Mouse (Mus musculus) kidney, embryonic 14.5 days (tissue): ENCODE data around the gene Zfp968. TPM values are rescaled to one million over a fixed set of nuclear protein-coding genes. Genes with fewer than 3 reads are reported as not detected.
"Not testable (repeated sequence)": the region's sequence is repeated elsewhere in the genome, so short reads cannot be mapped to it uniquely, and the experiment has no call there.

Experiments used
- ATAC-seq: fragments of 200-750 bp; cut with Nextera tagmentation; 2 replicates; pipeline ENCODE4 v1.8.0; 2017; ENCODE audit warnings: moderate number of reproducible peaks, mild to moderate bottlenecking, moderate TSS enrichment, moderate library complexity; ENCODE audit not compliant: low FRiP score, low TSS enrichment
- H3K27ac ChIP-seq: fragments of 300-500 bp; sonication (generic); 2 replicates; pipeline ENCODE4 v1.5.1; 2014; ENCODE audit warnings: low read depth, mild to moderate bottlenecking, low read length, moderate library complexity, mixed read lengths
- H3K27me3 ChIP-seq: fragments of 300-500 bp; sonication (generic); 2 replicates; pipeline ENCODE4 v1.6.1; 2014; ENCODE audit warnings: mild to moderate bottlenecking, low read length; ENCODE audit not compliant: control insufficient read depth, insufficient read depth
- H3K36me3 ChIP-seq: fragments of 300-500 bp; sonication (generic); 2 replicates; pipeline ENCODE4 v1.6.1; 2014; ENCODE audit warnings: low read length, mixed read lengths; ENCODE audit not compliant: control insufficient read depth, insufficient read depth
- H3K4me1 ChIP-seq: fragments of 300-500 bp; sonication (generic); 2 replicates; pipeline ENCODE4 v1.6.1; 2014; ENCODE audit warnings: low read length, mixed read lengths; ENCODE audit not compliant: control insufficient read depth, insufficient read depth
- H3K4me2 ChIP-seq: fragments of 300-500 bp; sonication (generic); replicated peaks from 2 replicates; pipeline ENCODE4 v1.6.1; 2014; ENCODE audit warnings: low read depth, mild to moderate bottlenecking, low read length
- H3K4me3 ChIP-seq: fragments of 300-500 bp; sonication (generic); 2 replicates; pipeline ENCODE4 v1.5.1; 2014; ENCODE audit warnings: mild to moderate bottlenecking, low read length
- H3K9ac ChIP-seq: fragments of 300-500 bp; sonication (generic); 2 replicates; pipeline ENCODE4 v1.6.1; 2014; ENCODE audit warnings: low read depth, mild to moderate bottlenecking, low read length, moderate library complexity
- H3K9me3 ChIP-seq: fragments of 300-500 bp; sonication (generic); 2 replicates; pipeline ENCODE4 v1.6.1; 2016; ENCODE audit warnings: low read length; ENCODE audit not compliant: control insufficient read depth
- WGBS: fragments of 180-500 bp; shearing (Covaris S2); extraction: QIAGEN DNeasy Blood & Tissue Kit; methylation state at CpG from one replicate; pipeline ENCODE4 v1.1.7; 2014; 5-methylcytosine and 5-hydroxymethylcytosine counted together
- polyA plus RNA-seq: library from polyadenylated mRNA; unstranded; fragments of >200 nt; fragmentation: Nextera tagmentation; extraction: Ambion mirVana; gene quantifications from 2 replicates; pipeline ENCODE4 v1.2.1, GENCODE M21; 2014

Zfp968 gene
- polyA plus RNA-seq: 4.8 and 5.7 TPM in 2 replicates

DNA sequence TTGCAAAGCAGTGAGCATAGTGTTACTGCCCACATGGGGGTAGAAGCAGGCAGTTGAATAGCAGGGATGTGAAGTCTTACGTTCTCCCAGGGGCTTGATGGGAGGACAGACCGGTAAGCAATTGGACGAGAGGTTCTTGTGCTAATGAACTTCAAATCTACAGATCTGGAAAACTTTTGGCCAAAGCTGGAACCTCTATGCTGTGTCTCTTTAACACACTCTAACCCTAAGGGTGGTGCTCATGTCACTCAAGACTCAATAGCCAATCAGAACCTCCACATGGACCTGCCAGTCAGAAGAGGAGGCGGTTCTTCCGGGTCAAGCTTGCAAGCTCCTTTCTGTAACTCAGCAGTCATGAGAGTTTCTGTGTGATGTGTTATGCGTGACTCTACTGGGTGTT lies at the start of gene Zfp968:
TSS of gene Zfp968 (plus strand) at position 301 of the 400 bp plus-strand sequence.
- H3K9ac ChIP-seq, H3K27me3 ChIP-seq, H3K27ac ChIP-seq, H3K4me2 ChIP-seq, H3K4me1 ChIP-seq, H3K4me3 ChIP-seq, ATAC-seq, H3K36me3 ChIP-seq, H3K9me3 ChIP-seq: not testable (repeated sequence)
- WGBS: no CpG with 5 or more reads among the region's 6 CpGs

DNA sequence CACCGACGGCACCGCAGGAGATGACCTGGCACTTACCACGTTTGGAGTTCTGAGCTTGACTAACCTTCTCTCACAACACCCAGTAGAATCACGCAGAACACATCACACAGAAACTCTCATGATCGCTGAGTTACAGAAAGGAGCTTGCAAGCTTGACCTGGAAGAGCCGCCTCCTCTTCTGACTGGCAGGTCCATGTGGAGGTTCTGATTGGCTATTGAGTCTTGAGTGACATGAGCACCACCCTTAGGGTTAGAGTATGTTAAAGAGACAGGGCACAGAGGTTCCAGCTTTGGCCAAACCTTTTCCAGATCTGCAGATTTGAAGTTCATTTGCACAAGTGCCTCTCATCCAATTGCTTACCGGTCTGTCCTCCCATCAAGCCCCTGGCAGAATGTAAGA lies 34.1 kb upstream of the Zfp968 start, which contains the start of gene Gm4631:
TSS of gene Gm4631 (minus strand) at position 101 of the 400 bp plus-strand sequence.
- not testable (repeated sequence) for H3K36me3 ChIP-seq, H3K4me2 ChIP-seq, ATAC-seq, H3K9ac ChIP-seq, H3K9me3 ChIP-seq, H3K4me3 ChIP-seq, H3K27me3 ChIP-seq, H3K4me1 ChIP-seq, H3K27ac ChIP-seq
- WGBS: no CpG with 5 or more reads among the region's 8 CpGs

Other genes starting within 250 kb of the Zfp968 start
- 5.7 and 7.5 TPM in 2 replicates for gene Gm14399, start 230.4 kb upstream of the Zfp968 start, polyA plus RNA-seq
- 1.2 and 1.3 TPM in 2 replicates for gene Gm14443, start 196.6 kb upstream of the Zfp968 start, polyA plus RNA-seq
- 5.3 and 6.4 TPM in 2 replicates for gene Gm14391, start 165.5 kb upstream of the Zfp968 start, polyA plus RNA-seq
- gene Gm14440, start 97.3 kb upstream of the Zfp968 start, polyA plus RNA-seq: 6.1 TPM in 1 of 2 replicates, not detected in the other
- 21.7 and 26.1 TPM in 2 replicates for gene Gm4631, start 34.2 kb upstream of the Zfp968 start, polyA plus RNA-seq
- gene Gm4724, start 63.4 kb downstream of the Zfp968 start, polyA plus RNA-seq: 16.9 and 17.1 TPM in 2 replicates
- gene Zfp965, start 97.5 kb downstream of the Zfp968 start, polyA plus RNA-seq: 6.8 and 7.6 TPM in 2 replicates